Mouse (Mus musculus): Measurements from ENCODE around the gene Syap1. TPM values are rescaled to one million over a fixed set of nuclear protein-coding genes. Genes with fewer than 3 reads are reported as not detected.
A peak's percentile ranks its signal among the peaks of the same experiment; 100 is the strongest.
"Not testable (repeated sequence)": the region's sequence is repeated elsewhere in the genome, so short reads cannot be mapped to it uniquely, and the experiment has no call there.

Gene Syap1
- total and polyA plus RNA-seq, 2 experiments from 2014 or later = 23.4 to 40.0 TPM

- no peaks in the 10 kb centered on the region for H3K9me3 ChIP-seq (ENCODE audit: low read length)
- H3K4me1 ChIP-seq (ENCODE audit: insufficient read depth, low read length) = no peaks in the 10 kb centered on the region
Observed at GRCm38 (mm10) chrX:162902040-162902734, 13.9 kb upstream of the Syap1 start.

GRCm38 (mm10) chrX:162901371-162902039 is 13.3 kb upstream of the Syap1 start:
- 40% methylated on average over 25 of the region's 25 CpGs for WGBS
- ATAC-seq = peak; percentile 87
- peak overlapping the region; percentile 54 for H3K4me3 ChIP-seq (ENCODE audit: low read length)

More at GRCm38 (mm10) chrX:162902040-162902734, 13.9 kb upstream of the Syap1 start:
- WGBS = 31% methylated on average over 29 of the region's 29 CpGs
- ATAC-seq (peak; percentile 83), DNase-seq (ENCODE audit: low spot score) (peak; percentile 49)
- Histone ChIP-seq H3K4me3 (ENCODE audit: low read length) (peak overlapping the region; percentile 54), H3K27me3 (ENCODE audit: insufficient read depth, low read length) (no peaks in the 10 kb centered on the region), H3K27ac (peak overlapping the region; percentile 78), H3K9ac (replicated peaks; ENCODE audit: low read length) (peak overlapping the region; percentile 67), H3K4me2 (ENCODE audit: low read depth, low read length) (peak overlapping the region; percentile 68), H3K36me3 (ENCODE audit: insufficient read depth, low read length) (no peaks in the 10 kb centered on the region)
- TF ChIP-seq CTCF (IDR thresholded peaks at IDR 0.05; ENCODE audit: low read depth) = peak; percentile 18; the same call in 1 of the 2 replicates

GRCm38 (mm10) chrX:162900938-162901337 is 12.7 kb upstream of the Syap1 start, which contains the start of gene Ctps2:
Gene Ctps2 (plus strand): TSS chrX:162901238.
- DNase-seq (ENCODE audit: low spot score) (no peak), ATAC-seq (no peak)
- H3K9me3 ChIP-seq (ENCODE audit: low read length) = no peaks in the 10 kb centered on the region
- peak within 1 kb of the TSS; percentile 54 for H3K4me3 ChIP-seq (ENCODE audit: low read length)
- peak within 1 kb of the TSS; percentile 78 for H3K27ac ChIP-seq
- H3K4me2 ChIP-seq (ENCODE audit: low read depth, low read length) = peak within 1 kb of the TSS; percentile 68
- 35% methylated on average over 4 of the region's 4 CpGs for WGBS
- H3K4me1 ChIP-seq (ENCODE audit: insufficient read depth, low read length) = no peaks in the 10 kb centered on the region
- H3K27me3 ChIP-seq (ENCODE audit: insufficient read depth, low read length) = no peaks in the 10 kb centered on the region
- TF ChIP-seq CTCF (IDR thresholded peaks at IDR 0.05; ENCODE audit: low read depth) = no peak
- no peaks in the 10 kb centered on the region for H3K36me3 ChIP-seq (ENCODE audit: insufficient read depth, low read length)
- peak within 1 kb of the TSS; percentile 67 for H3K9ac ChIP-seq (replicated peaks; ENCODE audit: low read length)

More at GRCm38 (mm10) chrX:162901371-162902039, 13.3 kb upstream of the Syap1 start:
- H3K36me3 ChIP-seq (ENCODE audit: insufficient read depth, low read length) = no peaks in the 10 kb centered on the region
- DNase-seq (ENCODE audit: low spot score) = peak; percentile 56
- peak overlapping the region; percentile 78 for H3K27ac ChIP-seq
- peak overlapping the region; percentile 67 for H3K9ac ChIP-seq (replicated peaks; ENCODE audit: low read length)
- peak overlapping the region; percentile 68 for H3K4me2 ChIP-seq (ENCODE audit: low read depth, low read length)
- H3K9me3 ChIP-seq (ENCODE audit: low read length) = no peaks in the 10 kb centered on the region
- peak; percentile 6; the same call in 1 of the 2 replicates for TF ChIP-seq CTCF (IDR thresholded peaks at IDR 0.05; ENCODE audit: low read depth)
- no peaks in the 10 kb centered on the region for H3K4me1 ChIP-seq (ENCODE audit: insufficient read depth, low read length)
- H3K27me3 ChIP-seq (ENCODE audit: insufficient read depth, low read length) = no peaks in the 10 kb centered on the region

GRCm38 (mm10) chrX:162888575-162889223 is 452 bp upstream of the Syap1 start:
- H3K27ac ChIP-seq; H3K4me1 ChIP-seq (ENCODE audit: insufficient read depth, low read length); H3K36me3 ChIP-seq (ENCODE audit: insufficient read depth, low read length); H3K9ac ChIP-seq (replicated peaks; ENCODE audit: low read length); H3K27me3 ChIP-seq (ENCODE audit: insufficient read depth, low read length); H3K9me3 ChIP-seq (ENCODE audit: low read length); H3K4me2 ChIP-seq (ENCODE audit: low read depth, low read length); DNase-seq (ENCODE audit: low spot score): not testable (repeated sequence)
- 78% methylated on average over 9 of the region's 25 CpGs for WGBS
- ATAC-seq = peak; percentile 54; the same call in 1 of the 2 replicates
- peak overlapping the region; percentile 60; the same call in 1 of the 2 replicates for H3K4me3 ChIP-seq (ENCODE audit: low read length)

GRCm38 (mm10) chrX:162878236-162878635 is 10.0 kb downstream of the Syap1 start:
- H3K4me3 ChIP-seq (ENCODE audit: low read length) = no peak overlapping the region

GRCm38 (mm10) chrX:162873761-162874160 is 14.5 kb downstream of the Syap1 start:
- no peaks in the 10 kb centered on the region for H3K9me3 ChIP-seq (ENCODE audit: low read length)
- no peak overlapping the region for H3K9ac ChIP-seq (replicated peaks; ENCODE audit: low read length)
- peaks cover 8% of the 10 kb centered on the region; the same call in 1 of the 2 replicates for H3K36me3 ChIP-seq (ENCODE audit: insufficient read depth, low read length)
- no peak for TF ChIP-seq CTCF (IDR thresholded peaks at IDR 0.05; ENCODE audit: low read depth)
- no peak overlapping the region for H3K4me2 ChIP-seq (ENCODE audit: low read depth, low read length)
- 87% methylated on average over 2 of the region's 2 CpGs for WGBS
- no peak overlapping the region for H3K4me3 ChIP-seq (ENCODE audit: low read length)
- no peak for DNase-seq (ENCODE audit: low spot score)
- H3K4me1 ChIP-seq (ENCODE audit: insufficient read depth, low read length) = no peaks in the 10 kb centered on the region
- no peak overlapping the region for H3K27ac ChIP-seq
- H3K27me3 ChIP-seq (ENCODE audit: insufficient read depth, low read length) = no peaks in the 10 kb centered on the region
- no peak for ATAC-seq

More at GRCm38 (mm10) chrX:162878236-162878635, 10.0 kb downstream of the Syap1 start:
- 90% methylated on average over 3 of the region's 3 CpGs for WGBS
- no peaks in the 10 kb centered on the region for H3K27me3 ChIP-seq (ENCODE audit: insufficient read depth, low read length)
- TF ChIP-seq CTCF (IDR thresholded peaks at IDR 0.05; ENCODE audit: low read depth) = no peak
- no peak overlapping the region for H3K27ac ChIP-seq
- no peaks in the 10 kb centered on the region for H3K9me3 ChIP-seq (ENCODE audit: low read length)
- H3K4me2 ChIP-seq (ENCODE audit: low read depth, low read length) = no peak overlapping the region
- DNase-seq (ENCODE audit: low spot score) = no peak
- ATAC-seq = no peak
- no peak overlapping the region for H3K9ac ChIP-seq (replicated peaks; ENCODE audit: low read length)
- H3K4me1 ChIP-seq (ENCODE audit: insufficient read depth, low read length) = no peaks in the 10 kb centered on the region
- no peaks in the 10 kb centered on the region for H3K36me3 ChIP-seq (ENCODE audit: insufficient read depth, low read length)

All from hindbrain, postnatal 0 days (tissue).